Mouse (Mus musculus): ENCODE results near the gene Mpg.

- no peak for TF ChIP-seq FLI1 (IDR thresholded peaks at IDR 0.05; ENCODE audit: low read length)
- TF ChIP-seq GATA1 (IDR thresholded peaks at IDR 0.05; ENCODE audit: borderline replicate concordance, low read length): no peak
These were observed 9.3 kb downstream of the Mpg start for GRCm38 (mm10) chr11:32235646-32236045.

Measured in megakaryocyte, embryonic 14.5 days (primary cell).